Mouse (Mus musculus) C3H10T1/2 (cell line): ENCODE data around the gene Spsb2. TPM values are rescaled to one million over a fixed set of nuclear protein-coding genes. Genes with fewer than 3 reads are reported as not detected.

ENCODE experiments used
- polyA plus RNA-seq, 2 experiments: library from polyadenylated mRNA; unstranded; fragments of >200 nt; fragmentation: generic; extraction: Trizol; gene quantifications; one replicate each; pipeline ENCODE4 v1.2.1; 2012; ENCODE audit warnings: missing spikeins in 2 of 2

Spsb2 gene
- 10 to 100 TPM; 25.7 to 50.6 TPM for polyA plus RNA-seq

GRCm38 (mm10) chr6:124808358-124809012, at the start of gene Spsb2:
Gene Spsb2, plus strand, starts transcription at chr6:124808661.

GRCm38 (mm10) chr6:124769101-124769765, 39.2 kb upstream of the Spsb2 start, which contains the start of gene Eno2:
Gene Eno2, minus strand, starts transcription at chr6:124769673.

GRCm38 (mm10) chr6:124779222-124779983, 29.1 kb upstream of the Spsb2 start, which contains the start of gene Lrrc23:
Gene Lrrc23, minus strand, starts transcription at chr6:124779727.

GRCm38 (mm10) chr6:124813933-124814332, 5.5 kb downstream of the Spsb2 start, which contains the start of gene Tpi1:
Gene Tpi1, minus strand, starts transcription at chr6:124814296.

GRCm38 (mm10) chr6:124828868-124829798, 20.7 kb downstream of the Spsb2 start, which contains the start of the genes Usp5 and Cdca3:
Gene Usp5, minus strand, starts transcription at chr6:124829484.
Gene Cdca3, plus strand, starts transcription at chr6:124829547.

GRCm38 (mm10) chr6:124840241-124841167, 32.0 kb downstream of the Spsb2 start, which contains the start of gene Gnb3:
Gene Gnb3, minus strand, starts transcription at chr6:124840275.

GRCm38 (mm10) chr6:124856916-124857839, 48.7 kb downstream of the Spsb2 start, which contains the start of gene P3h3:
Gene P3h3, minus strand, starts transcription at chr6:124857752.

Other genes with a start within 250 kb of the Spsb2 start
- 1 to 10 TPM in 1 of 2 experiments, under 1 TPM in 1; 0.37 to 8.7 TPM for gene C1rb, start 238.4 kb upstream of the Spsb2 start, polyA plus RNA-seq
- gene C1s2, start 172.6 kb upstream of the Spsb2 start, polyA plus RNA-seq, result 1 to 10 TPM in 1 of 2 experiments, under 1 TPM in 1; 0.02 to 9.9 TPM
- gene Lpcat3, start 145.6 kb upstream of the Spsb2 start, polyA plus RNA-seq, result 10 to 100 TPM; 15.8 to 44.1 TPM
- 100 to 1,000 TPM in 1 of 2 experiments, 10 to 100 TPM in 1; 89.9 to 126 TPM for gene Emg1, start 96.5 kb upstream of the Spsb2 start, polyA plus RNA-seq
- gene Phb2, start 96.3 kb upstream of the Spsb2 start, polyA plus RNA-seq, result 100 to 1,000 TPM; 220 to 503 TPM
- gene Ptpn6, start 69.9 kb upstream of the Spsb2 start, polyA plus RNA-seq, result 1 to 10 TPM; 2.3 to 5.1 TPM
- 100 to 1,000 TPM; 306 to 579 TPM for gene Grcc10, start 67.3 kb upstream of the Spsb2 start, polyA plus RNA-seq
- gene Gm45234, start 52.6 kb upstream of the Spsb2 start, polyA plus RNA-seq, result under 1 TPM; 0.01 to 0.13 TPM
- gene Atn1, start 52.1 kb upstream of the Spsb2 start, polyA plus RNA-seq, result 10 to 100 TPM; 23.4 to 84.9 TPM
- 10 to 100 TPM in 1 of 2 experiments, 1 to 10 TPM in 1; 1.9 to 14.4 TPM for gene Eno2, start 39.0 kb upstream of the Spsb2 start, polyA plus RNA-seq
- under 1 TPM; 0.04 to 0.31 TPM for gene Lrrc23, start 28.9 kb upstream of the Spsb2 start, polyA plus RNA-seq
- gene Tpi1, start 5.6 kb downstream of the Spsb2 start, polyA plus RNA-seq, result 100 to 1,000 TPM; 586 to 773 TPM
- 100 to 1,000 TPM; 101 to 117 TPM for gene Usp5, start 20.8 kb downstream of the Spsb2 start, polyA plus RNA-seq
- gene Cdca3, start 20.9 kb downstream of the Spsb2 start, polyA plus RNA-seq, result 100 to 1,000 TPM in 1 of 2 experiments, 10 to 100 TPM in 1; 55.6 to 112 TPM
- gene Gnb3, start 31.6 kb downstream of the Spsb2 start, polyA plus RNA-seq, result under 1 TPM; 0.01 to 0.12 TPM
- 10 to 100 TPM in 1 of 2 experiments, 1 to 10 TPM in 1; 4.9 to 50.4 TPM for gene P3h3, start 49.1 kb downstream of the Spsb2 start, polyA plus RNA-seq
- gene Gpr162, start 55.3 kb downstream of the Spsb2 start, polyA plus RNA-seq, result 1 to 10 TPM in 1 of 2 experiments, under 1 TPM in 1; 0.09 to 3.1 TPM
- gene Cd4, start 79.6 kb downstream of the Spsb2 start, polyA plus RNA-seq, result under 1 TPM in 1 of 2 experiments, not detected in 1; 0.04 TPM
- 1 to 10 TPM in 1 of 2 experiments, under 1 TPM in 1; 0.13 to 1.9 TPM for gene Lag3, start 103.0 kb downstream of the Spsb2 start, polyA plus RNA-seq
- gene Ptms, start 111.4 kb downstream of the Spsb2 start, polyA plus RNA-seq, result 1,000 to 10,000 TPM; 2,499 to 3,064 TPM
- gene Mlf2, start 122.7 kb downstream of the Spsb2 start, polyA plus RNA-seq, result 100 to 1,000 TPM; 293 to 332 TPM
- 100 to 1,000 TPM in 1 of 2 experiments, 10 to 100 TPM in 1; 99.3 to 123 TPM for gene Cops7a, start 156.9 kb downstream of the Spsb2 start, polyA plus RNA-seq
- gene Pianp, start 188.0 kb downstream of the Spsb2 start, polyA plus RNA-seq, result 10 to 100 TPM in 1 of 2 experiments, 1 to 10 TPM in 1; 3.0 to 14.0 TPM
- gene Zfp384, start 200.5 kb downstream of the Spsb2 start, polyA plus RNA-seq, result 10 to 100 TPM in 1 of 2 experiments, 1 to 10 TPM in 1; 9.5 to 27.6 TPM
- gene Ing4, start 231.1 kb downstream of the Spsb2 start, polyA plus RNA-seq, result 10 to 100 TPM; 15.4 to 76.7 TPM
- 1 to 10 TPM in 1 of 2 experiments, under 1 TPM in 1; 0.32 to 8.6 TPM for gene Acrbp, start 241.0 kb downstream of the Spsb2 start, polyA plus RNA-seq